Mouse (Mus musculus) spleen, adult 10 weeks (tissue): ENCODE measurements around the gene 9230113P08Rik. TPM values are rescaled to one million over a fixed set of nuclear protein-coding genes. Genes with fewer than 3 reads are reported as not detected.

ENCODE experiments used
- polyA plus RNA-seq: library from polyadenylated mRNA; stranded (reverse); fragments of 350-450 nt; fragmentation: Illumina TruSeq; extraction: RNeasy Lipid Tissue Mini Kit (QIAGEN cat#74804); gene quantifications from one replicate; pipeline ENCODE4 v1.2.3, GENCODE M21; 2015; ENCODE audit warnings: low replicate concordance; ENCODE audit not compliant: insufficient read depth

9230113P08Rik gene
- not detected for polyA plus RNA-seq

DNA sequence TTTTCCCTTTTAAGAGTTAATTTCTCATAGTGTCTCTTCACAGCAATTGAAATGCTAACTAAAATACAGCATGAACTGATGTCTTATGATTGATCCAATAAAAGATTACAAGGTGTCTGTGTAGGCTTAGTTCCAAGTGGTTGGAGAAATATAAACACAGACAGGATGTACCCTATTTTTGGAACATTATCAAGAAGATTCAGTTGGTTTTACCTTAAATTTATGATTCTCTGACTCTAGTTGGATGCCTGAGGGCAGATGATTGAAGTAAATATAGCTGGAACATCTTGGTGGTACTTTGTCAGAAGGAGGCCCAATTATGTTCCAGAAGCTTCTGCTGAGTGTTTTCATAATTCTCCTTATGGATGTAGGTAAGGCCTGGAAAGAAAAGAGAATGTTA, at the start of gene 9230113P08Rik:
TSS of gene 9230113P08Rik (plus strand) at position 301 of the 400 bp plus-strand sequence.

Other genes with a start within 250 kb of the 9230113P08Rik start
- gene Pate1, start 221.0 kb upstream of the 9230113P08Rik start, polyA plus RNA-seq, result not detected
- gene Gm17677, start 167.4 kb upstream of the 9230113P08Rik start, polyA plus RNA-seq, result not detected
- gene Gm17727, start 130.3 kb upstream of the 9230113P08Rik start, polyA plus RNA-seq, result not detected
- gene Gm27235, start 118.3 kb upstream of the 9230113P08Rik start, polyA plus RNA-seq, result not detected
- not detected for gene D730048I06Rik, start 118.3 kb upstream of the 9230113P08Rik start, polyA plus RNA-seq
- gene 9230110F15Rik, start 64.3 kb upstream of the 9230113P08Rik start, polyA plus RNA-seq, result not detected
- not detected for gene Gm5916, start 220.4 kb downstream of the 9230113P08Rik start, polyA plus RNA-seq